Mouse (Mus musculus) heart, postnatal 0 days (tissue): ENCODE data around the gene Babam1.

ENCODE experiments used
- CTCF ChIP-seq: IDR thresholded peaks from 2 replicates; pipeline ENCODE4 v1.5.1; 2016; ENCODE audit warnings: antibody characterized with exemption, control low read depth, low read depth
- EP300 ChIP-seq: IDR thresholded peaks from 2 replicates; pipeline ENCODE4 v1.6.1; 2016; ENCODE audit warnings: antibody characterized with exemption, low read depth

DNA sequence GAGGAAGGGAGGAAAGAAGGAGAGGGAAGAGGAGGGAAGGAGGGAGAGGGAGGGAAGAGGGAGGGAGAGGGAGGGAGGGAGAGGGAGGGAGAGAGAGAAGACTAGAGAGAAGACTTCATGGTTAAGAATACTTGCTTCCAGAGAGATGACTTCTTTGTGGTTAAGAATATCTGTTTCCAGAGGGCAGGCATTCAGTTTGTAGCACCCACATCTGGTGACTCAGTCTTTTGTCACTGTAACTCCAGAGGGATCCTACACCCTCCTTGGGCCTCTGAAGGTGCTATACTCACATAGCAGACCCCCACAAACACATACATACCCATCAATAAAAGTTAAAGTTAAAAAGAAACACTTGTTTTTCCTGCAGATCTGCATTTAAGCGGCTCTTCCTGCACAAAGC is 45.1 kb upstream of the Babam1 start:
- no peak for TF ChIP-seq CTCF
- no peak for TF ChIP-seq EP300
